Mouse (Mus musculus): ENCODE data around the gene Serpinf1. TPM values are rescaled to one million over a fixed set of nuclear protein-coding genes. Genes with fewer than 3 reads are reported as not detected.
A peak's percentile ranks its signal among the peaks of the same experiment; 100 is the strongest.
"Not testable (repeated sequence)": the region's sequence is repeated elsewhere in the genome, so short reads cannot be mapped to it uniquely, and the experiment has no call there.

Serpinf1 gene
- polyA plus RNA-seq (2017; shearing (Covaris generic)), result 1 to 10 TPM; 1.8 to 3.9 TPM

GRCm38 (mm10) chr11:75422013-75422792, at the start of gene Serpinf1:
Gene Serpinf1 (minus strand): TSS chr11:75422701.
- no peak for ATAC-seq

- no peak for ATAC-seq
These were observed 48.2 kb upstream of the Serpinf1 start for GRCm38 (mm10) chr11:75470675-75471074.

GRCm38 (mm10) chr11:75469261-75469660, 46.8 kb upstream of the Serpinf1 start:
- no peak for ATAC-seq

- ATAC-seq, result no peak
These were observed 45.9 kb upstream of the Serpinf1 start for GRCm38 (mm10) chr11:75468410-75468809.

- no peak for ATAC-seq
These were observed 45.2 kb upstream of the Serpinf1 start for GRCm38 (mm10) chr11:75467512-75468215.

- no peak for ATAC-seq
These were observed 44.4 kb upstream of the Serpinf1 start for GRCm38 (mm10) chr11:75466731-75467505.

GRCm38 (mm10) chr11:75465051-75465450, 42.5 kb upstream of the Serpinf1 start:
- ATAC-seq, result no peak

- no peak for ATAC-seq
These were observed 41.9 kb upstream of the Serpinf1 start for GRCm38 (mm10) chr11:75464417-75464816.

- no peak for ATAC-seq
These were observed 41.1 kb upstream of the Serpinf1 start for GRCm38 (mm10) chr11:75463624-75464023.

- no peak for ATAC-seq
These were observed 40.4 kb upstream of the Serpinf1 start for GRCm38 (mm10) chr11:75462865-75463336.

GRCm38 (mm10) chr11:75462253-75462783, 39.8 kb upstream of the Serpinf1 start:
- no peak for ATAC-seq

- ATAC-seq, result no peak
These were observed 39.3 kb upstream of the Serpinf1 start for GRCm38 (mm10) chr11:75461743-75462252.

GRCm38 (mm10) chr11:75460844-75461742, 38.6 kb upstream of the Serpinf1 start, which contains the start of gene Tlcd2:
Gene Tlcd2 (plus strand): TSS chr11:75461715.
- peak; percentile 84 for ATAC-seq

- ATAC-seq, result peak; percentile 40
These were observed 37.8 kb upstream of the Serpinf1 start for GRCm38 (mm10) chr11:75460103-75460843.

GRCm38 (mm10) chr11:75459751-75460102, 37.2 kb upstream of the Serpinf1 start:
- no peak for ATAC-seq

- ATAC-seq, result no peak
These were observed 36.7 kb upstream of the Serpinf1 start for GRCm38 (mm10) chr11:75459141-75459711.

- ATAC-seq, result no peak
These were observed 36.1 kb upstream of the Serpinf1 start for GRCm38 (mm10) chr11:75458628-75459041.

GRCm38 (mm10) chr11:75458169-75458568, 35.7 kb upstream of the Serpinf1 start:
- ATAC-seq, result no peak

- no peak for ATAC-seq
These were observed 34.0 kb upstream of the Serpinf1 start for GRCm38 (mm10) chr11:75456440-75456871.

GRCm38 (mm10) chr11:75455971-75456370, 33.5 kb upstream of the Serpinf1 start:
- not testable (repeated sequence) for ATAC-seq

All from activated CD4-positive, CD25-positive, alpha-beta regulatory T cell, adult 4 months (primary cell).